Mouse (Mus musculus): Measurements from ENCODE around the gene Rabep1. TPM values are rescaled to one million over a fixed set of nuclear protein-coding genes. Genes with fewer than 3 reads are reported as not detected.

The Rabep1 gene
- total and polyA plus RNA-seq, 2 experiments from 2014 or later = 12.2 to 29.8 TPM

DNA sequence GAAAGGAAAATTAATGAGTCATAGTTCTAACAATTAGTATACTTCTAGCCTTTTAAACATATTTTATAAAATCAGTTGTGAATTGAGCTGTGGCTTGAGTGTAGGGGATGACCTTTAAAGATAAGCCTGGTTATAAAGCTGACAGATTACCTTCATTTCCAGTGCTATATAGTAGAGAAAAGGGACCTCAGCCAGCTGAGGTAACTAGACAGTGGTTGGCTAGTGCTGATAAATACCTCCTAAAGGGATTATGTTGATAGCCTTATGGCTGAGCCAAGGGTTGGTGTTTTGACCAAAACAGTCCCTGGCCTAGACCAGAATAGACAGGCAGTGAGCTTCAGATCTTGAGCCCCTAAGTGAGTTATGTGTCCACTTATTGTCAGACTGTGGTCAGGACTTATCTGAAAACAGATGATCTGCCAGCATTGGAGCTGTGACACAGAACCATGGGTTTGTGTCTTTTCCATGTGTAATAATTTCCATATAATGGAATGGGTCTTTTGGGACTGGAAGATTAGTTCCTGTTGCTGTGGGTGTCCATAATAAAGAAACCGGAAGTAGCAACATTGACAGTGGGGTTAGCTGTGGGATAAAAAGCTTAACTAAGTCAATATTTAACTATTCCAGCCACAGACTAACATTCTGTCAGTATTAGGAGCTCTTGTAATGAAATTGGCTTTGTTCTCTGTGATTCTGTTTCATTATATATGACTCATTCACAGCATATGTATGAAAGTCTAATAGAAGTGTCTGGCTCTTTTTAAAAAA is 29.5 kb downstream of the Rabep1 start:
- Histone ChIP-seq H3K4me1 (ENCODE audit: control insufficient read depth, insufficient read depth) (peaks cover 13% of the 10 kb centered on the region), H3K36me3 (replicated peaks; ENCODE audit: control insufficient read depth, insufficient read depth, low read length) (0 out of 2 replicates have a peak, but pooled peaks cover 17% of the 10 kb centered on the region), H3K4me3 (ENCODE audit: low read depth, low read length) (no peak overlapping the region), H3K27ac (ENCODE audit: low read depth) (no peak overlapping the region), H3K9ac (replicated peaks; ENCODE audit: low read depth, low read length) (no peak overlapping the region), H3K4me2 (ENCODE audit: low read depth, low read length) (no peak overlapping the region), H3K9me3 (replicated peaks; ENCODE audit: control insufficient read depth, low read length) (no peaks in the 10 kb centered on the region), H3K27me3 (ENCODE audit: control insufficient read depth, insufficient read depth, low read length) (no peaks in the 10 kb centered on the region)
- ATAC-seq (ENCODE audit: insufficient read depth, low read depth) (no peak), DNase-seq (ENCODE audit: low spot score) (no peak)
- WGBS = 38% methylated on average over 1 of the region's 1 CpGs
- no peak for TF ChIP-seq CTCF (IDR thresholded peaks at IDR 0.05; ENCODE audit: low read depth)
- TF ChIP-seq EP300 (IDR thresholded peaks at IDR 0.05; ENCODE audit: low read depth) = no peak

DNA sequence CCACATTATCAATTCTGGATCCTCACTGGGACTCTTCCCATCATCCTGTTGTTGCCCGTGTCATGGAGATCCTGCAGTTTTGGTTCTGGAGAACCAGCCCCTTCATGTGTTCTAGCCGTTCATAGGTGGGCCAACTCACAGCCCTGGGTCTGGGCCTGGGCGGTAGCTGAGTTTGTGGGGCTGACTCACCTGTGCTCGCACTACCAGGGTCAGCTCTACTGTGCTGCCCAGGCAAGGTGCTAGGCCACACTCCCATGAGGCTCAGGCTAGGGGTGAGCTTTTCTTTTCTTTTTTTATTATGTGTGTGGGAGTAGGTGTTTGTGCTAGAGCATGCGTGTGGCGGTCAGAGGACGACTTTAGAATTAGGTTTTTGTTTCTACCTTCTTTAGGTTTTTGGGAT is 33.1 kb downstream of the Rabep1 start:
- 92% methylated on average over 7 of the region's 7 CpGs for WGBS
- no peak for ATAC-seq (ENCODE audit: insufficient read depth, low read depth)
- no peaks in the 10 kb centered on the region for H3K27me3 ChIP-seq (ENCODE audit: control insufficient read depth, insufficient read depth, low read length)

DNA sequence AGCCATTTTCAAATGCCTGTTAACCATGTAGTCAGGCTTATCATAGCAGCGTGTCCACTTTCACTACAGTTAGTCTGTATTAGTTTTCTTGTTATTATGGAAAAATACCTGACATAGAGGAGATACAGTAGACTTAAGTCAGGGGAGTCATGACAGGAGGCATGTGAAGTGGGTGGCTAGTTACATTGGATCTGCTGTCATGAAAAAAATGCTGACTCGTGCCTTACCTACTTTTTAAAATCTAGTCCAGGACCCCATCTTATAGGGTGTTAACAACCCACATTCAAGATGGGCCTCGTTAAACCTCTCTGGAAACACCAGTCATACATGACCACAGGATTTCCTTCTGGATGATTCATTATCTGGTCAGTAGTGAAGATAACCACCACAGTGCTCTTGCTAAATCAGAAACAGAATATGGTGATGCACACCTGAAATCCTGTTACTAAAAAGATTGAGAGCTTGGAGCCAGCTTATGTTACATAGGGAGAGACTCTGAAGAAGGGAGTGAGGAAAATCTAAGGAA is 38.4 kb downstream of the Rabep1 start:
- H3K36me3 ChIP-seq (replicated peaks; ENCODE audit: control insufficient read depth, insufficient read depth, low read length) = peaks cover 34% of the 10 kb centered on the region
- no peaks in the 10 kb centered on the region for H3K27me3 ChIP-seq (ENCODE audit: control insufficient read depth, insufficient read depth, low read length)
- no peaks in the 10 kb centered on the region for H3K9me3 ChIP-seq (replicated peaks; ENCODE audit: control insufficient read depth, low read length)
- 77% methylated on average over 3 of the region's 3 CpGs for WGBS
- ATAC-seq (ENCODE audit: insufficient read depth, low read depth) = no peak
- no peak overlapping the region for H3K27ac ChIP-seq (ENCODE audit: low read depth)
- TF ChIP-seq CTCF (IDR thresholded peaks at IDR 0.05; ENCODE audit: low read depth) (no peak), EP300 (IDR thresholded peaks at IDR 0.05; ENCODE audit: low read depth) (no peak)
- H3K4me1 ChIP-seq (ENCODE audit: control insufficient read depth, insufficient read depth) = no peaks in the 10 kb centered on the region
- no peak overlapping the region for H3K9ac ChIP-seq (replicated peaks; ENCODE audit: low read depth, low read length)
- DNase-seq (ENCODE audit: low spot score) = no peak
- H3K4me3 ChIP-seq (ENCODE audit: low read depth, low read length) = no peak overlapping the region
- no peak overlapping the region for H3K4me2 ChIP-seq (ENCODE audit: low read depth, low read length)

More for the DNA sequence above, 33.1 kb downstream of the Rabep1 start:
- Histone ChIP-seq H3K4me2 (ENCODE audit: low read depth, low read length) (no peak overlapping the region), H3K4me3 (ENCODE audit: low read depth, low read length) (no peak overlapping the region), H3K4me1 (ENCODE audit: control insufficient read depth, insufficient read depth) (0 out of 2 replicates have a peak, but pooled peaks cover 5% of the 10 kb centered on the region), H3K27ac (ENCODE audit: low read depth) (no peak overlapping the region), H3K9ac (replicated peaks; ENCODE audit: low read depth, low read length) (no peak overlapping the region), H3K36me3 (replicated peaks; ENCODE audit: control insufficient read depth, insufficient read depth, low read length) (peaks cover 28% of the 10 kb centered on the region; the same call in 1 of the 2 replicates), H3K9me3 (replicated peaks; ENCODE audit: control insufficient read depth, low read length) (no peaks in the 10 kb centered on the region)
- DNase-seq (ENCODE audit: low spot score) = no peak
- no peak for TF ChIP-seq CTCF (IDR thresholded peaks at IDR 0.05; ENCODE audit: low read depth)
- no peak for TF ChIP-seq EP300 (IDR thresholded peaks at IDR 0.05; ENCODE audit: low read depth)

DNA sequence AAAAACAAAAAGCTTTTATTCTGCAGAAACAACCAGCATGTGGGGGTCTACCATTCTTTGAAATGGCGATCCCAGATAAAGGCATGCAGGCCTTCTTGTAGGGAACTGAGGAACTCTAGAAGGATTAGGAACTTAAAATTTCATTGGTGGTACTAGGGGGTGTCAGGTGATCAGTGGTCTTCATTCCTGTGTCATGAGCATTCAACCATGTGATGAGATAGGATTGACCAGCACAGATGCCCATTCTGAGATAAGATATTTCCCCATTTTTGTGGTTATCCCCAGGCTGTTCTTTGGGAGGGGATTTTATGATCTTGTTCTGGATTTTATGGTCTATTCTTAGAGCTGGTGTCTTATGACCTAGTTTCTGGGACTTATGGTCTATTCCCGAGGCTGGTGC is 46.1 kb downstream of the Rabep1 start:
- Histone ChIP-seq H3K4me3 (ENCODE audit: low read depth, low read length) (no peak overlapping the region), H3K27ac (ENCODE audit: low read depth) (no peak overlapping the region), H3K27me3 (ENCODE audit: control insufficient read depth, insufficient read depth, low read length) (no peaks in the 10 kb centered on the region), H3K36me3 (replicated peaks; ENCODE audit: control insufficient read depth, insufficient read depth, low read length) (peaks cover 52% of the 10 kb centered on the region), H3K4me1 (ENCODE audit: control insufficient read depth, insufficient read depth) (no peaks in the 10 kb centered on the region), H3K9ac (replicated peaks; ENCODE audit: low read depth, low read length) (no peak overlapping the region), H3K4me2 (ENCODE audit: low read depth, low read length) (no peak overlapping the region), H3K9me3 (replicated peaks; ENCODE audit: control insufficient read depth, low read length) (0 out of 2 replicates have a peak, but pooled peaks cover 5% of the 10 kb centered on the region)
- no peak for ATAC-seq (ENCODE audit: insufficient read depth, low read depth)
- TF ChIP-seq CTCF (IDR thresholded peaks at IDR 0.05; ENCODE audit: low read depth) (no peak), EP300 (IDR thresholded peaks at IDR 0.05; ENCODE audit: low read depth) (no peak)
- DNase-seq (ENCODE audit: low spot score) = no peak
- WGBS = 90% methylated on average over 2 of the region's 2 CpGs

DNA sequence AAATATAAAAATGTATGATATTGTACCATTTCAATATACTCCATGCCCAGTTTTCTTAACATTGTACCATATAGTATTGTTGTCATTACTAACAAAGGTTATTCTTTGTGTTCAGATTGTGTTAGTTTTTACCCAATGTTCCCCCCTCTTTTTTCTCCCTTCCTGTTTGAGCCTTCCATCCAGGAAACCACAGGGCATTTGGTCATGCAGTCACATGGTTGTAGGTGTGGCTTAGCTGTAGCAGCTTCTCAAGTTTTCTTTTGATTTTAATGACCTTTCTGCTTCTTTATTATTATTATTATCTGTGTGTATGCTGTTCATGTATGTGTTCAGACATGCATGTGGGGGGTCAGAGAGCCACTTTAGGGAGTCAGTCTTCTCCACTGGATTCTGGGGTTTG is 47.0 kb downstream of the Rabep1 start:
- H3K36me3 ChIP-seq (replicated peaks; ENCODE audit: control insufficient read depth, insufficient read depth, low read length) = peaks cover 50% of the 10 kb centered on the region
- no peaks in the 10 kb centered on the region for H3K27me3 ChIP-seq (ENCODE audit: control insufficient read depth, insufficient read depth, low read length)
- no peak overlapping the region for H3K27ac ChIP-seq (ENCODE audit: low read depth)
- H3K4me3 ChIP-seq (ENCODE audit: low read depth, low read length) = no peak overlapping the region
- ATAC-seq (ENCODE audit: insufficient read depth, low read depth) (no peak), DNase-seq (ENCODE audit: low spot score) (no peak)
- H3K9me3 ChIP-seq (replicated peaks; ENCODE audit: control insufficient read depth, low read length) = 0 out of 2 replicates have a peak, but pooled peaks cover 5% of the 10 kb centered on the region
- no peak overlapping the region for H3K9ac ChIP-seq (replicated peaks; ENCODE audit: low read depth, low read length)
- H3K4me2 ChIP-seq (ENCODE audit: low read depth, low read length) = no peak overlapping the region
- TF ChIP-seq CTCF (IDR thresholded peaks at IDR 0.05; ENCODE audit: low read depth) (no peak), EP300 (IDR thresholded peaks at IDR 0.05; ENCODE audit: low read depth) (no peak)
- H3K4me1 ChIP-seq (ENCODE audit: control insufficient read depth, insufficient read depth) = no peaks in the 10 kb centered on the region
